Mouse (Mus musculus): ENCODE data around the gene Dnajc2. TPM values are rescaled to one million over a fixed set of nuclear protein-coding genes. Genes with fewer than 3 reads are reported as not detected.

Gene Dnajc2
- 31.0 and 34.8 TPM in 2 replicates for polyA plus RNA-seq (2012; rRNA removed)

GRCm38 (mm10) chr5:21785053-21785452 lies at the start of gene Dnajc2, which contains the start of gene Psmc2:
TSS of gene Dnajc2 (minus strand) at chr5:21785251.
TSS of gene Psmc2 (plus strand) at chr5:21785283.

GRCm38 (mm10) chr5:21736956-21737585 lies 48.0 kb downstream of the Dnajc2 start, which contains the start of gene Pmpcb:
TSS of gene Pmpcb (plus strand) at chr5:21737141.

Other genes with a start within 250 kb of the Dnajc2 start
- gene Lrrc17, start 241.7 kb downstream of the Dnajc2 start, polyA plus RNA-seq (2012; rRNA removed) = 10.1 and 35.2 TPM in 2 replicates
- 0.38 and 0.52 TPM in 2 replicates for gene Fbxl13, start 139.6 kb downstream of the Dnajc2 start, polyA plus RNA-seq (2012; rRNA removed)
- 91.0 and 113 TPM in 2 replicates for gene Armc10, start 139.4 kb downstream of the Dnajc2 start, polyA plus RNA-seq (2012; rRNA removed)
- 4.8 and 5.9 TPM in 2 replicates for gene Napepld, start 83.9 kb downstream of the Dnajc2 start, polyA plus RNA-seq (2012; rRNA removed)
- gene Pmpcb, start 48.1 kb downstream of the Dnajc2 start, polyA plus RNA-seq (2012; rRNA removed) = 85.4 and 88.9 TPM in 2 replicates
- 103 and 108 TPM in 2 replicates for gene Psmc2, start within 50 bp of the Dnajc2 start, polyA plus RNA-seq (2012; rRNA removed)
- gene Slc26a5, start 80.4 kb upstream of the Dnajc2 start, polyA plus RNA-seq (2012; rRNA removed) = 0.07 and 0.10 TPM in 2 replicates